Mouse (Mus musculus) bone marrow macrophage, adult 2 months (primary cell): ENCODE data around the gene Msrb2.

Experiments used
- CTCF ChIP-seq: IDR thresholded peaks from 2 replicates; pipeline ENCODE4 v1.5.1; 2012; ENCODE audit warnings: low read depth, mild to moderate bottlenecking, low read length, moderate library complexity
- POLR2A ChIP-seq: IDR thresholded peaks from 2 replicates; pipeline ENCODE4 v1.6.1; 2012; ENCODE audit warnings: mild to moderate bottlenecking, low read depth, low read length, borderline replicate concordance

DNA sequence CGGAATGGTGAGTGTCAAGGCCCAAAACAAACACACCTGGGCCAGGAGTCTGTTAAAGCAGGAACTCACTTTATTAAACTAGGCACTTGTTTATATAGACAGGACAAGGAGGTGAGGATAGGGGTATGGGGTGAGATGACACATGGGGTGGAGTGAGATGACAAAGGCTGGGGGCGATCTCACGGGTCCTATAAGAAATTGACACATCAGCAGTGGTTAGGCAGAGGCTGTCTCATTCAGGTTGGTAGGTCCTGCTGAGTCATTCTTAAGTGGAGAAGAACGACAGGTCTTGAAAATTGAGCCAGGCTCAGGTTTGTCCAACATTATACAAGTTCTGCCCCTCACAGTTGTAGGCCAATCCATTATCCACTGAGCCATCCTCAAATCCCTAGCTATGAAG lies 43.4 kb upstream of the Msrb2 start:
- TF ChIP-seq CTCF (no peak), POLR2A (no peak)
